Mouse (Mus musculus) mouse trophoblast stem cell (cell line): ENCODE measurements at regions not wholly inside any gene's neighbourhood (a gene's known extent, or its start where the extent isn't known, plus 50 kb on each side); places are given as distances from the start of the nearest gene placed in this dataset.

Source experiments
- in situ Hi-C, 2 experiments: fragments of 300-500 bp; cut with MseI, MboI; formaldehyde crosslinking; loops; 2 replicates in 1 of 2; 3 replicates in 1 of 2; pipeline ENCODE4 v1.15.1; 2025

- in situ Hi-C loops = loop anchor here (5.0 to 10.0 kb wide), 2 partner anchors 125 to 127 kb away; no protein-coding TSS in a partner anchor
These were observed 122.0 kb downstream of the Dkk1 start for GRCm38 (mm10) chr19:30427484-30427883.

- in situ Hi-C loops = no loop called here
These were observed 116.3 kb downstream of the Dkk1 start for GRCm38 (mm10) chr19:30433141-30433540.

GRCm38 (mm10) chr19:30435054-30435738, 114.3 kb downstream of the Dkk1 start:
- in situ Hi-C loops = no loop called here

GRCm38 (mm10) chr19:30450869-30451542, 98.5 kb downstream of the Dkk1 start:
- in situ Hi-C loops = no loop called here

- in situ Hi-C loops = no loop called here
These were observed 97.9 kb downstream of the Dkk1 start for GRCm38 (mm10) chr19:30451543-30451920.

- in situ Hi-C loops = no loop called here
These were observed 96.8 kb downstream of the Dkk1 start for GRCm38 (mm10) chr19:30452671-30453070.

GRCm38 (mm10) chr19:30483436-30483835, 66.0 kb downstream of the Dkk1 start:
- in situ Hi-C loops = no loop called here

- in situ Hi-C loops = no loop called here
These were observed 59.7 kb downstream of the Dkk1 start for GRCm38 (mm10) chr19:30489786-30490185.

GRCm38 (mm10) chr19:30490916-30491315, 58.5 kb downstream of the Dkk1 start:
- in situ Hi-C loops = no loop called here
